Mouse (Mus musculus) kidney, adult 2 months (tissue): Measurements from ENCODE around the gene Galntl6. TPM values are rescaled to one million over a fixed set of nuclear protein-coding genes. Genes with fewer than 3 reads are reported as not detected.

Source experiments
- DNase-seq: peaks from one replicate; pipeline ENCODE4 v3.0.0; 2021
- H3K27ac ChIP-seq: fragments of 200-500 bp; 2 replicates; pipeline ENCODE4 v1.5.1; 2012; ENCODE audit warnings: low read depth, low read length, control low read depth, inconsistent platforms; ENCODE audit not compliant: insufficient read depth
- H3K27me3 ChIP-seq: fragments of 200-500 bp; replicated peaks from 2 replicates; pipeline ENCODE4 v1.6.1; 2012; ENCODE audit warnings: mild to moderate bottlenecking, moderate library complexity, low read length, inconsistent platforms; ENCODE audit not compliant: control insufficient read depth, insufficient read depth
- H3K36me3 ChIP-seq: fragments of 200-500 bp; 2 replicates; pipeline ENCODE4 v1.6.1; 2012; ENCODE audit warnings: mild to moderate bottlenecking, moderate library complexity, low read length, inconsistent platforms; ENCODE audit not compliant: control insufficient read depth, insufficient read depth
- H3K4me1 ChIP-seq: fragments of 200-500 bp; 2 replicates; pipeline ENCODE4 v1.6.1; 2011; ENCODE audit warnings: low read length; ENCODE audit not compliant: control insufficient read depth, insufficient read depth
- H3K4me3 ChIP-seq: fragments of 200-500 bp; 2 replicates; pipeline ENCODE4 v1.5.1; 2011; ENCODE audit warnings: mild to moderate bottlenecking, low read depth, low read length, control low read depth; ENCODE audit not compliant: insufficient read depth
- CTCF ChIP-seq: fragments of 200-500 bp; conservative IDR thresholded peaks from 2 replicates; pipeline ENCODE4 v1.5.1; 2011; ENCODE audit warnings: low read depth, mild to moderate bottlenecking, control low read depth, low read length, moderate library complexity, mixed read lengths; ENCODE audit not compliant: insufficient read depth, insufficient read length
- POLR2A ChIP-seq: fragments of 200-500 bp; IDR thresholded peaks from one replicate; pipeline ENCODE4 v1.6.1; 2011; ENCODE audit warnings: low read depth, low read length, control low read depth
- WGBS: fragments of 180-500 bp; shearing (Covaris S2); methylation state at CpG from one replicate; pipeline ENCODE4 v1.1.7; 2018; 5-methylcytosine and 5-hydroxymethylcytosine counted together
- polyA plus RNA-seq: library from polyadenylated mRNA; depleted of rRNA; stranded (reverse); fragments of >200 nt; gene quantifications from 2 replicates; pipeline ENCODE4 v1.2.3, GENCODE M21; 2012

Galntl6 gene
- polyA plus RNA-seq, 1 experiment: not detected

- no peaks in the 10 kb centered on the region for H3K27me3 ChIP-seq
- no peaks in the 10 kb centered on the region for H3K36me3 ChIP-seq
- H3K4me3 ChIP-seq: no peak overlapping the region
- peak; percentile 3 for DNase-seq
- no peak overlapping the region for H3K27ac ChIP-seq
- TF ChIP-seq POLR2A: no peak
- H3K4me1 ChIP-seq: no peaks in the 10 kb centered on the region
- WGBS: 22% methylated on average over 6 of the region's 6 CpGs
Observed at GRCm38 (mm10) chr8:57966676-57967075, 945.8 kb downstream of the Galntl6 start.

- DNase-seq: no peak
- H3K4me3 ChIP-seq: no peak overlapping the region
- TF ChIP-seq POLR2A: no peak
- TF ChIP-seq CTCF: no peak
- no peaks in the 10 kb centered on the region for H3K27me3 ChIP-seq
- no peaks in the 10 kb centered on the region for H3K36me3 ChIP-seq
- no peaks in the 10 kb centered on the region for H3K4me1 ChIP-seq
- whole genome bisulfite sequencing: 47% methylated on average over 5 of the region's 5 CpGs
- H3K27ac ChIP-seq: no peak overlapping the region
Observed at GRCm38 (mm10) chr8:57965508-57965907, 946.9 kb downstream of the Galntl6 start.

GRCm38 (mm10) chr8:57962286-57963110 is 949.9 kb downstream of the Galntl6 start:
- Histone ChIP-seq H3K4me3 (no peak overlapping the region), H3K36me3 (no peaks in the 10 kb centered on the region), H3K27ac (no peak overlapping the region), H3K27me3 (no peaks in the 10 kb centered on the region; the same call in 1 of the 2 replicates), H3K4me1 (no peaks in the 10 kb centered on the region)
- WGBS: 17% methylated on average over 12 of the region's 12 CpGs
- TF ChIP-seq CTCF (no peak), POLR2A (no peak)
- DNase-seq: peak; percentile 15

GRCm38 (mm10) chr8:57959136-57959535 is 953.3 kb downstream of the Galntl6 start:
- TF ChIP-seq POLR2A: no peak
- TF ChIP-seq CTCF: no peak
- no peak overlapping the region for H3K4me3 ChIP-seq
- H3K27ac ChIP-seq: no peak overlapping the region
- no peaks in the 10 kb centered on the region; the same call in 1 of the 2 replicates for H3K27me3 ChIP-seq
- 39% methylated on average over 3 of the region's 3 CpGs for WGBS
- no peak for DNase-seq
- no peaks in the 10 kb centered on the region for H3K4me1 ChIP-seq
- H3K36me3 ChIP-seq: no peaks in the 10 kb centered on the region

GRCm38 (mm10) chr8:57958121-57958901 is 954.1 kb downstream of the Galntl6 start:
- no peak for TF ChIP-seq CTCF
- no peak for TF ChIP-seq POLR2A
- no peak for DNase-seq
- H3K36me3 ChIP-seq: no peaks in the 10 kb centered on the region
- H3K27ac ChIP-seq: no peak overlapping the region
- 40% methylated on average over 16 of the region's 16 CpGs for WGBS
- H3K4me1 ChIP-seq: no peaks in the 10 kb centered on the region
- H3K27me3 ChIP-seq: no peaks in the 10 kb centered on the region; the same call in 1 of the 2 replicates
- no peak overlapping the region for H3K4me3 ChIP-seq

- Histone ChIP-seq H3K36me3 (no peaks in the 10 kb centered on the region), H3K4me1 (no peaks in the 10 kb centered on the region), H3K27ac (no peak overlapping the region), H3K27me3 (no peaks in the 10 kb centered on the region; the same call in 1 of the 2 replicates), H3K4me3 (no peak overlapping the region)
- TF ChIP-seq CTCF (no peak), POLR2A (no peak)
- no peak for DNase-seq
- WGBS: 82% methylated on average over 7 of the region's 7 CpGs
Observed at GRCm38 (mm10) chr8:57955501-57955900, 956.9 kb downstream of the Galntl6 start.

- no peaks in the 10 kb centered on the region; the same call in 1 of the 2 replicates for H3K4me1 ChIP-seq
- TF ChIP-seq POLR2A (no peak), CTCF (no peak)
- H3K27ac ChIP-seq: no peak overlapping the region
- DNase-seq: peak; percentile 30
- H3K36me3 ChIP-seq: no peaks in the 10 kb centered on the region
- no peak overlapping the region for H3K4me3 ChIP-seq
- WGBS: 49% methylated on average over 2 of the region's 2 CpGs
- no peaks in the 10 kb centered on the region for H3K27me3 ChIP-seq
Observed at GRCm38 (mm10) chr8:57941113-57941512, 971.3 kb downstream of the Galntl6 start.
